Mouse (Mus musculus): ENCODE results near the gene Spata13. TPM values are rescaled to one million over a fixed set of nuclear protein-coding genes. Genes with fewer than 3 reads are reported as not detected.

Gene Spata13
- polyA plus RNA-seq, 1 experiment, result 1.2 TPM

DNA sequence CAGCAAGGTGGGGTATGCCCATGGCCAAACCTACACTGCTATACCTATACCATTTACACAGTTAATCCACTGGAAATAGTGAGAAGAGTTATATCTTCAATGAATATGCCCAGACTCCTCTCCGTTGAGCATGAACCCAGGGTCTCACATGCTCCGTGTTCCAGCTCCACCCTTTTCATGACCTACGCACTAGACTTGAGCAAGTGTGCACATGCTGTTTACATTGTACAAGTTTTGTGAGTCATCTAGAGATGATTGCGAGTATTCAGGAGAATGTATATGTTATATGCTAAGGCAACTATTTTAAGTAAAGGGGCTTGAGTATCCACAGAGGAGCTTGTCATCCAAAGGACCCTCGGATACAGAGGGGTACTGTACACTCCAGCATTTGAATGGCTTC is 77.4 kb downstream of the Spata13 start:
- no peak overlapping the region for H3K4me3 ChIP-seq
- no peak overlapping the region for H3K4me2 ChIP-seq (ENCODE audit: low read depth)
- H3K79me2 ChIP-seq (ENCODE audit: control insufficient read depth, insufficient read depth), result no peaks in the 10 kb centered on the region
- H3K27me3 ChIP-seq (ENCODE audit: control insufficient read depth, insufficient read depth, insufficient read length), result no peaks in the 10 kb centered on the region
- no peak overlapping the region for H3ac ChIP-seq (ENCODE audit: control insufficient read depth, insufficient read length)
- TF ChIP-seq E2F4 (IDR thresholded peaks at IDR 0.05; ENCODE audit: insufficient read depth) (no peak), POLR2A (IDR thresholded peaks at IDR 0.05; ENCODE audit: insufficient read length, low read depth) (no peak), SRF (IDR thresholded peaks at IDR 0.05; ENCODE audit: control insufficient read depth, insufficient read length, low read depth) (no peak), MYOG (IDR thresholded peaks at IDR 0.05; ENCODE audit: control insufficient read depth in 1 of 3, insufficient read depth in 1 of 3, insufficient read length in 2 of 3, low read depth in 2 of 3) (no peak), TCF3 (IDR thresholded peaks at IDR 0.05; ENCODE audit: insufficient read length, low read depth) (no peak), USF1 (IDR thresholded peaks at IDR 0.05; ENCODE audit: low read depth) (no peak), TCF12 (IDR thresholded peaks at IDR 0.05; ENCODE audit: insufficient read depth, poor library complexity, severe bottlenecking) (no peak), CEBPB (IDR thresholded peaks at IDR 0.05; ENCODE audit: insufficient read depth, poor library complexity, severe bottlenecking) (no peak), MYOD1 (IDR thresholded peaks at IDR 0.05; ENCODE audit: control insufficient read depth in 1 of 3, insufficient read length in 2 of 3, low read depth in 2 of 3) (no peak), REST (IDR thresholded peaks at IDR 0.05; ENCODE audit: insufficient read depth, insufficient read length) (no peak), MAX (IDR thresholded peaks at IDR 0.05; ENCODE audit: low read depth) (no peak), POLR2AphosphoS2 (IDR thresholded peaks at IDR 0.05; ENCODE audit: insufficient read length, low read depth) (no peak)
- no peaks in the 10 kb centered on the region for H3K36me3 ChIP-seq (ENCODE audit: control insufficient read depth, insufficient read depth)

DNA sequence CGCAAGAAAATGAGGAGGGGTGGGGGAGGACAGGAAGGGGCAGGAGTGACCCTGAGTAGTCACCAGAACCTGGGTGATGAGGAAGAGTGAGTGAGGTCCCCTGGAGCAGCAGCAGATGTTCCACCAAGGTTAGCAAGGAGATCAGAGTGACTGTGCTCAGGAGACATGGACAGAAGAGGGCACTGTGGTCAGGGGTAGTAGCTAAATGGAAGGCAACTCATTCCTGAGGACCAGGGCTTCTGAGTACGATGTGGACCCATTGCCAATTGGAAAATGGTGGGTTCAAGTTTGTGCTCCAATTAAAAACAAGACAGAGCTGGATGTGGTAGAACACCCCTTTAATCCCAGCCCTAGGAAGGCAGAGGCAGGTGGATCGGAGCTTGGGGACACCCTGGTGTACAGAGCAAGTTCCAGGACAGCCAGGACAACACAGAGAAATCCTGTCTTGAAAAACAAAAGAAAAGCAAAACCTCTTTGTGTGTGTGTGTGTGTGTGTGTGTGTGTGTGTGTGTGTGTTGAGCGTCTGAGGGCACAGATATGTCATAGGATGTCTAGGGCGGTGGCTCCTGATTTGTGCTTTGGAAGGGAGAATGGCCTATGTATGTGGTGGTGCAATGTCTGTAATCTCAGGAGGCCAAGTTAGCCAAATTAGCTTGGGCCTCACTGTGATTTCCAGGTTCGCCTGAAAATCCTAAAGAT is 77.9 kb downstream of the Spata13 start:
- H3K4me2 ChIP-seq (ENCODE audit: low read depth), result peak overlapping the region; percentile 3
- H3K36me3 ChIP-seq (ENCODE audit: control insufficient read depth, insufficient read depth), result no peaks in the 10 kb centered on the region
- no peak overlapping the region for H3ac ChIP-seq (ENCODE audit: control insufficient read depth, insufficient read length)
- H3K4me3 ChIP-seq, result no peak overlapping the region
- no peaks in the 10 kb centered on the region for H3K27me3 ChIP-seq (ENCODE audit: control insufficient read depth, insufficient read depth, insufficient read length)
- no peaks in the 10 kb centered on the region for H3K79me2 ChIP-seq (ENCODE audit: control insufficient read depth, insufficient read depth)
- TF ChIP-seq REST (IDR thresholded peaks at IDR 0.05; ENCODE audit: insufficient read depth, insufficient read length), result no peak
- TF ChIP-seq MAX (IDR thresholded peaks at IDR 0.05; ENCODE audit: low read depth), result no peak
- no peak for TF ChIP-seq TCF3 (IDR thresholded peaks at IDR 0.05; ENCODE audit: insufficient read length, low read depth)
- no peak for TF ChIP-seq POLR2A (IDR thresholded peaks at IDR 0.05; ENCODE audit: insufficient read length, low read depth)

- no peak overlapping the region for H3K4me3 ChIP-seq
- no peaks in the 10 kb centered on the region for H3K27me3 ChIP-seq (ENCODE audit: control insufficient read depth, insufficient read depth, insufficient read length)
- peak overlapping the region; percentile 3 for H3K4me2 ChIP-seq (ENCODE audit: low read depth)
- H3K36me3 ChIP-seq (ENCODE audit: control insufficient read depth, insufficient read depth), result no peaks in the 10 kb centered on the region
- no peaks in the 10 kb centered on the region for H3K79me2 ChIP-seq (ENCODE audit: control insufficient read depth, insufficient read depth)
- TF ChIP-seq MYOG (IDR thresholded peaks at IDR 0.05; ENCODE audit: control insufficient read depth in 1 of 3, insufficient read depth in 1 of 3, insufficient read length in 2 of 3, low read depth in 2 of 3), result no peak
- no peak for TF ChIP-seq USF1 (IDR thresholded peaks at IDR 0.05; ENCODE audit: low read depth)
- no peak for TF ChIP-seq MYOD1 (IDR thresholded peaks at IDR 0.05; ENCODE audit: control insufficient read depth in 1 of 3, insufficient read length in 2 of 3, low read depth in 2 of 3)
- TF ChIP-seq E2F4 (IDR thresholded peaks at IDR 0.05; ENCODE audit: insufficient read depth), result no peak
- TF ChIP-seq POLR2AphosphoS2 (IDR thresholded peaks at IDR 0.05; ENCODE audit: insufficient read length, low read depth), result no peak
- H3ac ChIP-seq (ENCODE audit: control insufficient read depth, insufficient read length), result no peak overlapping the region
Measured at GRCm38 (mm10) chr14:60712289-60712830, 78.6 kb downstream of the Spata13 start.

GRCm38 (mm10) chr14:60715686-60716085 is 81.9 kb downstream of the Spata13 start:
- Histone ChIP-seq H3K4me3 (no peak overlapping the region), H3K4me2 (ENCODE audit: low read depth) (no peak overlapping the region)

GRCm38 (mm10) chr14:60721304-60721703 is 87.5 kb downstream of the Spata13 start:
- Histone ChIP-seq H3K4me3 (no peak overlapping the region), H3K4me2 (ENCODE audit: low read depth) (no peak overlapping the region), H3K27me3 (ENCODE audit: control insufficient read depth, insufficient read depth, insufficient read length) (no peaks in the 10 kb centered on the region), H3K79me2 (ENCODE audit: control insufficient read depth, insufficient read depth) (no peaks in the 10 kb centered on the region), H3ac (ENCODE audit: control insufficient read depth, insufficient read length) (no peak overlapping the region), H3K36me3 (ENCODE audit: control insufficient read depth, insufficient read depth) (no peaks in the 10 kb centered on the region)
- TF ChIP-seq MAX (IDR thresholded peaks at IDR 0.05; ENCODE audit: low read depth) (no peak), TCF3 (IDR thresholded peaks at IDR 0.05; ENCODE audit: insufficient read length, low read depth) (no peak), TCF12 (IDR thresholded peaks at IDR 0.05; ENCODE audit: insufficient read depth, poor library complexity, severe bottlenecking) (no peak), POLR2AphosphoS2 (IDR thresholded peaks at IDR 0.05; ENCODE audit: insufficient read length, low read depth) (no peak)

More at GRCm38 (mm10) chr14:60715686-60716085, 81.9 kb downstream of the Spata13 start:
- H3ac ChIP-seq (ENCODE audit: control insufficient read depth, insufficient read length), result no peak overlapping the region
- no peaks in the 10 kb centered on the region for H3K27me3 ChIP-seq (ENCODE audit: control insufficient read depth, insufficient read depth, insufficient read length)
- TF ChIP-seq SRF (IDR thresholded peaks at IDR 0.05; ENCODE audit: control insufficient read depth, insufficient read length, low read depth), result no peak
- no peaks in the 10 kb centered on the region for H3K79me2 ChIP-seq (ENCODE audit: control insufficient read depth, insufficient read depth)
- no peaks in the 10 kb centered on the region for H3K36me3 ChIP-seq (ENCODE audit: control insufficient read depth, insufficient read depth)
